Mouse (Mus musculus) T-cell, adult 2 months (primary cell): Measurements from ENCODE around the gene Selenot.
"Not testable (repeated sequence)": the region's sequence is repeated elsewhere in the genome, so short reads cannot be mapped to it uniquely, and the experiment has no call there.

ENCODE experiments used
- DNase-seq: peaks from one replicate; pipeline ENCODE4 v3.0.0; 2022; ENCODE audit warnings: low spot score

Gene Selenot

GRCm38 (mm10) chr3:58576137-58577066 is at the start of gene Selenot:
Gene Selenot (plus strand): TSS chr3:58576636.
- DNase-seq = peak; percentile 92

DNA sequence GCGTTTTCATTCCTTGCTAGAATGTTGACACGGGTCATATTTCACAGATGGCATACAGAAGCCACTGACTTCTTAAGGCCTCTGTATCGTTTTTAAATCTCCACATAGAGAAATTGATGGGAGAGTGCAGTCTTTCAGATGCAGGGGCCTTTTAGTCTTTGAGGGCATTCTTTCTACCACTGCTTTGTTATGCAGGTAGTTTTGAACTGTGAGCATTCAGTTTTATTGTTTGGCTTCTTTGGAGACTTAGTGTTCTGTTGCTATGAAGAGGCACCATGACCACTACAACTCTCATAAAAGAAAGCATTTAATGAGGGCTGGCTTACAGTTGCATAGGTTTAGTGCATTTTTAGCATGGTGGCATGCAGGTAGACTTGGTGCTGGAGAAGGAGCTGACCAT is 39.9 kb upstream of the Selenot start:
- no peak for DNase-seq

DNA sequence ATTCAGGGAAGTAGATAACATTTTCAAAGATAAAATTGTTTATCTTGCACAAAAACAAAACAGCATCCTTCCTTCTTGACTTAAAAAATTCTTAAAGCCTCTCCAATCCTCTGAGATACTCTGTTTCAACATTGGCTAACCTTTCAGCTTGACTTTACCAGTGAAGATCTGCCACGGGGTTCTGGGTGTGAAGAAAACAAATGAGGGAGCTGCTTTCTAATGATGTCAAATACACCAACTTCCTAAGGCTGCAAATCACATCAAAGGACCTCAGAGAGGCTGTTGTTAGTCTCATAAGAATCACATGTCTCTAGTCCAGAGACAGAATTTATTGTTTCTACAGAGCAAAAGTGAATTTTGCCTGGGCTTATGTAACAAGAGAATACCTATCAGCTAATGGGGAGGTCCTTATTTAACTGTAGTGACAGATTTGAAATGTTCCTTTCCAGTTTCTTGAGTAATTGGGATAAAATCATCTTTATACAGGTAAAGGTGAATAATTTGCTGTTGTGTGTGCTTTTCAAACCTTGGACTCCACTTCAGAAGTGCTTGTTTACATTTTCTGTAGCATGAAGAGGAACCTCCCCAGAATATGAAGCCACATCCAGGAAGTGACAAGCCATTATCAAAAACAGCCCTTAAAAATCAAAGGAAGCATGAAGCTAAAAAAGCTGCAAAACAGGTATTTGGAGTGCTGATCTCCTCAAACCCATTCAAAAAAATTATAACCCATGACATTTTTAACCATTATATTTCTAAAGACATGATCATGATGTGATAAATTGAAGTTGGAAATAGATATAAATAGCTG is 24.2 kb upstream of the Selenot start:
- DNase-seq = peak; percentile 75

GRCm38 (mm10) chr3:58556649-58557048 is 19.8 kb upstream of the Selenot start:
- DNase-seq = no peak

GRCm38 (mm10) chr3:58559887-58560286 is 16.5 kb upstream of the Selenot start:
- DNase-seq = no peak

DNA sequence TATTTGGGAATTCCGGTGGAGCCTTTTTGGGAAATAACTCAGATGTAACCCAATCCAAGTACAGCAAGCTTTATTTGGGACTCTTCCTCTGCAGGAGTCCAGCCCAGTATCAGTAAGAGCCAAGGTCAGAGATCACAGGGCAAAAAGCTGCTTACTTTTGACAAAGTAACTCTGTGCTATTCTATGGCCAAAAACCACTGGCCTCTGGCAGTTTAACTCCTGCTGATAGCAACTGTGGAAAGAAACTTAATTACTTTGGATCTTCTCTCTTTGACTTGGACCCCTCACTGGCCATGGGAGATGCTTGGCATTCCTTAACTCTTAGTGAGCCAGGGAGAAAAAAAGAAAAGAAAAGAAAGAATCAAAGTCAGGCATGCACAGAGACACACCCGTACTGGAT is 15.0 kb upstream of the Selenot start:
- DNase-seq = no peak

GRCm38 (mm10) chr3:58570821-58571220 is 5.6 kb upstream of the Selenot start:
- no peak for DNase-seq

- DNase-seq = no peak
Observed at GRCm38 (mm10) chr3:58577067-58577503, 649 bp downstream of the Selenot start.

DNA sequence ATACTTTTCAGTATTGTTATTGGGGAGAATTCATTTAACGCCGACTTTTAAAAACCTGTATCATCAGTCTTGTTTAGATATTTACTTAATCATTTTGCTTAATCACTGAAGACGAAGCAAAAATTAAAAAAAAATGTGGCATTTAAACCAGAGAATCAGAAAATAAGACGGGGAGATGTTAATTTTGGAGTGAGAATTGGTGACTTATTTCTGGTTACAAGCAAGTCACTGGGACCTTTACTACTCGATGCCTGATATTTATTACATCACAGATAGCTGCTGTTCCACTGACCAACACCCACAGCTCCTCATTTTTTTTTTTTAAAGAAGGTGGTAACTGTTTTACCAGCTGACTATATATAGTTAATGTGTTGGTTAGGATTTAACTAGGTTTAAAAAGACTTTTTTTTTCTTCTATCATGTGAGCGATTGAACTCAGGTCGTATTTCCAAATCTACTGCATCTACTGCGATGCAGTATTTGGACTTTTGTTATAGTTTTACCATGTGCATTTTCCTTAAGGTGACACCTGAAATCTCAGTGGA is 1.1 kb downstream of the Selenot start:
- no peak for DNase-seq

DNA sequence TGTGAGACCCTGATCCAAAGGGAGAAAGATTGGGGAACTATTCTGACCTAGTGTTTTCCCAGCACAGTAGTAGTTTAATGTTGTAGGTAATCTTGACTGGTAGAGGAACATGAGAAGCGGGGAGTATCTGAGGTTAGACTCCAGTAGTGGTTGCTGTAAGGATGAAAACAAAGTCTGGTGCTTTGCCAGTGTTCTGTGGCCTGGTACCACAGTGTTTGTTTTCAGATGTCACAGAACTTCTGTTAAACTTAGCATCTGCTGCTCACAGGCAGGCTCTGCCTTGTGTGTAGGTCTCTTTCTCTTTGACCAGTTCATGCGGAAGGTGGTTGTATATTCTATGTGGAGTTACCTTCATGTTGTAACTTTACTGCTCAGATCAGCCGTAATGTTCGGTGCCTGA is 5.1 kb downstream of the Selenot start:
- peak; percentile 75 for DNase-seq

- DNase-seq = no peak
Observed at GRCm38 (mm10) chr3:58582297-58582696, 5.9 kb downstream of the Selenot start.

GRCm38 (mm10) chr3:58582788-58583426 is 6.5 kb downstream of the Selenot start:
- peak; percentile 70 for DNase-seq

DNA sequence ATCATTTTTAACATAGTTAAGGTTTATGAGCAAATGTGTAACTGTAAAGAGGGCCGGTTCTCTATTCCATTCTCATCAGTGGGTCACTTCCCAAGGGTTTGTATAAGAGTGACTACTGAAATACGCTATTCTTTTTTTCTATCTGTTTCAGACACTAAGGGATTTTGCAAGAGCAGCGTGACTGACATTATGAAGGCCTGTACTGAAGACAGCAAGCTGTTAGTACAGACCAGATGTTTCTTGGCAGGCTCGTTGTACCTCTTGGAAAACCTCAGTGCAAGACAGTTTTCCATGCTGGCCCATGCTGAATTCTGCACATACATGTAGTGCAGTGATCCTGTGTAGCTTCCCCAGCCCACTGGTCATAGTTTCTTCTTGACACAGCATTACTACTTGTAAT is 14.1 kb downstream of the Selenot start:
- DNase-seq = not testable (repeated sequence)

- not testable (repeated sequence) for DNase-seq
Observed at GRCm38 (mm10) chr3:58592666-58593065, 16.2 kb downstream of the Selenot start.

DNA sequence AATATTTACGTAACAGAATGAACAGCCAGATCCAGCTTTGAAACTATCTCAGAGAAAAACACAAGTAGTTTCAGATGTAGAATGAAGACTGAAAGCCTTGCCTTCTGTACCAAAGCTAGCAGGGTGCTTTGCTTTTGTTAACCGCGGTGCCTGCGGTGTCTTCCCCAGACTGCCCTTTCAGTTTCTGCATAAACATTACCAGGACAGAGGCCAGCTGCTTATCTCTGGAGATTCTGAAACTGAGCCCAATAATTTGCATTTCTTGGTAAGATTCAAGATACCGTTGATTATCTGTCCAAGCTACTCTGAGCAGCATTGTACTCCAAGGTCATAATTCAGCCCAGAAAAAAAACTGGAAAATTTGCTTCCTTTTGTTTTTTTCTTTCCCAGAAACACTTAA is 17.2 kb downstream of the Selenot start:
- DNase-seq = no peak

DNA sequence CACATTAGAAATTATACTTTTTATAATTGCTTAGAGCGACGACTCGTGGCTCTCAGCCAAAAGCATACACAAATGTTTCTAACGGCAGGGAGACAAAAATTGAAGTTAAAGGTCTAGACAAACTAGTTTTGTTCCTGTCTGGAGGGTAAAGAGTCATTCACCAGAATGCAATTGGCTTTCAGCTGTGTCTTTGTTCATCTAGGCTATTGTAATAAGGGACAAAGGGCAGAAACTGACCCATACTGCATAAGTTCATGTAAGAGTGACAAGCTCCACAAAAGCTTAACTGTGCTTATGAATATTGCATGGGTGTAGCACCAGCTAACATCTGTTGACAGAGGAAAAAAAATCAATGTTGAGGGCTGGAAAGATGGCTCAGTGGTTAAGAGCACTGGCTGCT is 32.1 kb downstream of the Selenot start:
- no peak for DNase-seq

DNA sequence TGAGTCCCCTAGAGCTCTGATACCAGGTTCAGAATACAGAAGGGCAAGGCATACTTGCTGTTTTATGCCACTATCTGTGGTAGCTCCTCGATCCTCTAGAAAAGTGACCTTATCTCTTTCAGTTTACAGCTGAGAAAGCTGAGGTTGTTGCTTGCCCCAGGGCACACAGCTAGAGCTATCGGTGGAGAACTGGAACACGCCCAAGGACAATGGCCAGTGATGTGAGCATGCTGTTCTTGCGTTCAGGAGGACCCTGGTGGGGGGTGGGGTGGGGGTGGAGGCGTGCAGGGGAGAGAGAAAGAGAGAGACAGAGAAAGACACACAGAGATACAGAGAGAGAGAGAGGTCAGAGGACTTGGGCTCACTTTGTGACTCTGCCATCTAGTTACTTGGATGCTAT is 33.5 kb downstream of the Selenot start:
- DNase-seq = no peak

GRCm38 (mm10) chr3:58621066-58621465 is 44.6 kb downstream of the Selenot start:
- DNase-seq = no peak

DNA sequence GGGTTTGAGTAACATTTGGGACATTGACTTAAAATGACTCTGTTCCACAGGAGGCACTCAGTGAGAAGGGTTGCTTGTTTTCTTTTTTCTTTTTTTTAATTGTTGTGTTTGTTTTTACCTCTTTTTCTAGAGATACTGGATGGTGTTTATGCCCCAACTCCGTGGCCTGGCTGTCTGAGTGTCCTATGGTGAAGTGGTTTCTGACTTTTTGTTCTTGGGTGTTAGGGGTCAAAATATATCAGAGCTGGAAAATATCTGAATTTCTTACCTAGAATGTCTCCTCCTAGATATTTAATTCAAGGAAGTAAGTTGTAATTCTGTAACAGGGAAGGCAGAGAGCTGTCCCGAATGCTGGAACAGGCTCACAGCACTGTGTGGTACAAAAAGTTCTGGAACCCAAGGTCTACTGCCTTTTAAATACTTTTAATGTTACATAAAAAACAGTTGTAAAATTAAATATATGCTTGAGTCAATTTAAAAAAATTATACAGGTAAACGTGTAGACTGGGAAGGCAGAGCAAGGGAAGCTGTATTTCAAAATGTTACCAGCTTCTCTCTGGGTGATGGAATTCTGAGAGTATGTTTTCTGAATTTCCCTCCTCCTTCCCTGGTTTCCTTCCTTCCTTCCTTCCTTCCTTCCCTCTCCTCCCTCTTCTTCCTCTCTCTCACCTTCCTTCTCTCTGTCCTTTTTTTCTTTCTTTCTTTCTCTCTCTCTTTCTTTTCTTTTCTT is 46.4 kb downstream of the Selenot start:
- DNase-seq = no peak

DNA sequence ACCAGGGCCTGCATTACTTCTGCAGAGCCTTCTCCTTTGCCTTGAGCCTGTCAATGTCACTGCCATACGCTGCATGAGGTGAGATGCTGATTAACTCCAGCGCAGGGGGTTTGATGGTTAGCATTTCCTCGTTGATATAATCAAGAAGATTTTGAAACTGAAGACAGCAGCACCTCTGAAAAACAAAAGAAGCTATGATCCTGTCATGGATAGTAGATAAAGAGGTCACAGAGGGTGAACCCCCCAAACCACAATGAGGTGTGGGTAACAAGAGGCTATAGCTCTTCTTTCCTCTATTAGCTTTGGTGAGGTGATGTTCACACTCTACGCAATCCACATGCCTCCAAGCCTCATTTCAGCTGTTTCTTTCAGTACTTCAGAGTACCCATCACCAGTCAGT is 48.5 kb downstream of the Selenot start:
- no peak for DNase-seq

GRCm38 (mm10) chr3:58631693-58632092 is 55.3 kb downstream of the Selenot start:
- DNase-seq = no peak
